Mouse (Mus musculus) midbrain, embryonic 12.5 days (tissue): ENCODE data around the gene Prkag2. TPM values are rescaled to one million over a fixed set of nuclear protein-coding genes. Genes with fewer than 3 reads are reported as not detected.
A peak's percentile ranks its signal among the peaks of the same experiment; 100 is the strongest.

Source experiments
- ATAC-seq: fragments of 200-750 bp; cut with Nextera tagmentation; 2 replicates; pipeline ENCODE4 v1.8.0; 2017; ENCODE audit warnings: low read depth, moderate TSS enrichment, moderate library complexity; ENCODE audit not compliant: low FRiP score
- H3K27ac ChIP-seq: fragments of 300-500 bp; sonication (generic); replicated peaks from 2 replicates; pipeline ENCODE4 v1.5.1; 2016; ENCODE audit warnings: mild to moderate bottlenecking
- H3K27me3 ChIP-seq: fragments of 300-500 bp; sonication (generic); 2 replicates; pipeline ENCODE4 v1.6.1; 2016; ENCODE audit warnings: mild to moderate bottlenecking
- H3K36me3 ChIP-seq: fragments of 300-500 bp; sonication (generic); 2 replicates; pipeline ENCODE4 v1.6.1; 2016
- H3K4me1 ChIP-seq: fragments of 300-500 bp; sonication (generic); 2 replicates; pipeline ENCODE4 v1.6.1; 2016
- H3K4me2 ChIP-seq: fragments of 300-500 bp; sonication (generic); replicated peaks from 2 replicates; pipeline ENCODE4 v1.6.1; 2016; ENCODE audit warnings: mild to moderate bottlenecking, moderate library complexity
- H3K4me3 ChIP-seq: fragments of 300-500 bp; sonication (generic); 2 replicates; pipeline ENCODE4 v1.5.1; 2016; ENCODE audit warnings: mild to moderate bottlenecking
- H3K9ac ChIP-seq: fragments of 300-500 bp; sonication (generic); replicated peaks from 2 replicates; pipeline ENCODE4 v1.6.1; 2016; ENCODE audit warnings: mild to moderate bottlenecking, moderate library complexity
- H3K9me3 ChIP-seq: fragments of 300-500 bp; sonication (generic); 2 replicates; pipeline ENCODE4 v1.6.1; 2016; ENCODE audit warnings: mild to moderate bottlenecking
- WGBS: fragments of 180-500 bp; shearing (Covaris S2); methylation state at CpG from one replicate; pipeline ENCODE4 v1.1.7; 2016; 5-methylcytosine and 5-hydroxymethylcytosine counted together
- polyA plus RNA-seq: library from polyadenylated mRNA; unstranded; fragments of >200 nt; fragmentation: Nextera tagmentation; extraction: Ambion mirVana; gene quantifications from 2 replicates; pipeline ENCODE4 v1.2.1, GENCODE M21; 2016

The Prkag2 gene
- polyA plus RNA-seq, 1 experiment from 2014 or later: 56.2 TPM

DNA sequence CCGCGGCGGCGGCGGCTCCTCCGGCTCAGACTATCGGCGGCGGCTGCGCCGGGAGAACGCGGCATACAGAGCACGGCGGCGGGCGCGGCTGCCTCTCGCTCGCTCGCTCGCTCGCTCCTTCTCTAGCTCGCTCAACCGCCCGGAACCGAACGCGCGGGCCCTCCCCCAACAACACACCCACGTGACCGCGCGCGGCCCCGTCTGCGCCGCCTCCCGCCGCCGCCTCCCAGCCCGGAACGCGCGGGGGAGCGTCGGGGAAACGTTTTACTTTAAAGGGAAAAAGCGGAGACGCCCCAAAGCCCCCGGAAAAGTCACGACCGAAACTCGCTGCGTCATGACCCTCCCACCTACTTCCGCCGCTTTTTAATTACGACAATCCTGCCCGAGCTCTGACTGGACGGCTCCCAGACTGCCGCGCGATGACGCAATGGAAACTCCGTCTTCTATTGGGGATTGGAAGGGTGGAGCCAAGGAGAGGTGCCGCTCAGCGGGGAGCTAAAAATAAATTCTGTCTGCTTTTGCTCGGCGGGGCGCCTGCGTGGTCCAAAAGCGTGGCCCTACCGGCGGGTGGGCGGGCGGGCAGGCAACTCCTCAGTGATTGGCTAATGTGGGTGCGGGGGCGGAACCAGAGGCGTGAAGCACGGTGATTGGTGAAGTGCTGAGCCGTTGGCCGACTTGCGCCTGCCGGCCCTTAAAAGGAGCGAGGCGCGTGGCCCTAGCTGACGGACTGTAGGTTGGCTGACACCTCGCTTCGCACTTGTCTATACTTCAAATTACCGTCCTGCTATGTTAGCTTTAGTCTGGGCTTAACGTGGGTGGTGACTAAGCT is 258.0 kb downstream of the Prkag2 start, which contains the start of gene Rheb:
Rheb (minus strand) TSS at position 351 of the 829 bp plus-strand sequence.
- peak within 1 kb of the TSS; percentile 98 for H3K27ac ChIP-seq
- peak within 1 kb of the TSS; percentile 96 for H3K9ac ChIP-seq
- H3K4me3 ChIP-seq: peak within 1 kb of the TSS; percentile 95
- ATAC-seq: peak; percentile 97
- H3K36me3 ChIP-seq: no peaks in the 10 kb centered on the region
- no peaks in the 10 kb centered on the region for H3K9me3 ChIP-seq
- 1% methylated on average over 91 of the region's 92 CpGs for WGBS
- H3K4me2 ChIP-seq: peak within 1 kb of the TSS; percentile 87
- H3K4me1 ChIP-seq: peaks cover 27% of the 10 kb centered on the region
- no peaks in the 10 kb centered on the region for H3K27me3 ChIP-seq

DNA sequence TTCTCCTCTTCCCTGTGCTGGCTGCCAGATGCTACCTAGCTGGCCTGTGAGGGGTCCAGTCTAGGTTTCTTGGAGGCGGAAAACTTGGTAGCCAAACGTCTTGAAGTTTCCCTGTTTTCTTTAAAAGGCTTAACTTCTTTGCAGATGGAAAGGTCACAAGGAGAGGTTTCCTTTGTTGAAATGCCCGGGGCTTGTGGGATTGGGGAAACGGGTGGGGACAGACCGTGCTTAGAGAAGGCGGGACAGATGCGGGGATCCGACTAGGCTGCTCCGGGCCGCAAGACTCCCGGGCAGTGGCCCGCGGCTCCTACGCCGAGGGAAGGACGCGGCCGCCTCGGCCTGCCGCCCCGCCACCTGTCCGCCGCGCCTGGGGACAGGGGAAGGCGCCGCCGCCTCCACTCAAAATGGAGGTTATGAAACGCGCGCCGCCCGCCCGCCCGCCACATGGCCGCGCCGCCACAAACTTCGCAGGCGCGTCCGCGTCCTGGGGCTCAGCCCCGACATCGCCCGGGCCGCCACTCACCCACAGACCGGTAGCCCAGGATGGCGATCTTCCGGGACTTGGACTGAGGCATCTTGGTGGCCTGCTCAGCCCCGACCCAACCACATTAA is 258.7 kb downstream of the Prkag2 start:
- Histone ChIP-seq H3K27ac (peak overlapping the region; percentile 98), H3K9me3 (no peaks in the 10 kb centered on the region), H3K4me1 (peaks cover 29% of the 10 kb centered on the region), H3K27me3 (no peaks in the 10 kb centered on the region), H3K4me3 (peak overlapping the region; percentile 95), H3K9ac (peak overlapping the region; percentile 96), H3K36me3 (no peaks in the 10 kb centered on the region), H3K4me2 (peak overlapping the region; percentile 87)
- WGBS: 0% methylated on average over 39 of the region's 50 CpGs
- ATAC-seq: peak; percentile 2; the same call in 1 of the 2 replicates

DNA sequence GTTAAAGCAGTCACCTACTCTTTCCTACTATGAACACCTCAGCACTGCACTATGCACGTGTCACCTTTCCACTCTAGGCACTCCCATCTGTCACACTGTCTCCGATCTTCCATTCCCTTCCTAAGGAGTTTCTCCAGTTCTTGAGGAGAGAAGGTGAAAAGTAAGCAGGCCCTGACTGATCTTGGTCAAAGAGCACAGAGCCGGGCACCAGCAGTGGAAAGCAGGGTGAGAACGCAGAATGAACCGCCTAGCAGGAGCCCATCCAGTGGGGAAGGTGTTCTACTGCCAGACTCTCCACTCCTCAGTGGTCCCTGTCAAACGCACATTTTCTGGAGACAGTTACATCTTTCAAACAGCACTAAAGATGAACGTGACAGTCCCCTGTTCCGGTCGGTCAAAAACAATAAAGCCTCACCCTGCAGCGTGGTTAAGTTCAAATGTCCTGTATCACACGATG is 259.4 kb downstream of the Prkag2 start:
- Histone ChIP-seq H3K9ac (peak overlapping the region; percentile 96), H3K4me3 (peak overlapping the region; percentile 95), H3K27me3 (no peaks in the 10 kb centered on the region), H3K9me3 (no peaks in the 10 kb centered on the region), H3K36me3 (no peaks in the 10 kb centered on the region), H3K4me1 (peaks cover 29% of the 10 kb centered on the region), H3K4me2 (peak overlapping the region; percentile 87), H3K27ac (peak overlapping the region; percentile 98; the same call in 1 of the 2 replicates)
- no peak for ATAC-seq
- 25% methylated on average over 11 of the region's 11 CpGs for WGBS

DNA sequence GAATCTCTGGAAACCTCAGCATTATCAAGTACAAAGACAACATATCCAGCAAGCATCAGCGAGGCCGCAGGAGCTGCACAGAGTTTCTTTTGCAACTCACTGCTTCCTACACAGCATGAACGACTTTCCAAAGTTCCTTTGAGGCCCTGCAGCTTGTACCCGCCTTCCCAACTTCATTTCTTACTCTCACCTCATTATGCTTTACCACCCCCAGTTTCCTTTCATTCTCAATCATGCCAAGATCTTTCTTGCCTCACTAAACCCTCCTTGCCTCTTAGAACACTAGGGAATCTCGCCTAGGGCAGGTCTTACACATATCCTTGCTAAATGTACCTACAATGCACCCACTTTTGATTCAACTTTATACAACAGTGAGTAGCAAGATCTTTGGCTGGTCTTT is 266.0 kb downstream of the Prkag2 start:
- 82% methylated on average over 5 of the region's 5 CpGs for WGBS
- Histone ChIP-seq H3K4me1 (peaks cover 14% of the 10 kb centered on the region; the same call in 1 of the 2 replicates), H3K4me3 (no peak overlapping the region), H3K9me3 (no peaks in the 10 kb centered on the region), H3K36me3 (no peaks in the 10 kb centered on the region), H3K27me3 (no peaks in the 10 kb centered on the region), H3K27ac (no peak overlapping the region), H3K9ac (no peak overlapping the region), H3K4me2 (no peak overlapping the region)
- no peak for ATAC-seq

DNA sequence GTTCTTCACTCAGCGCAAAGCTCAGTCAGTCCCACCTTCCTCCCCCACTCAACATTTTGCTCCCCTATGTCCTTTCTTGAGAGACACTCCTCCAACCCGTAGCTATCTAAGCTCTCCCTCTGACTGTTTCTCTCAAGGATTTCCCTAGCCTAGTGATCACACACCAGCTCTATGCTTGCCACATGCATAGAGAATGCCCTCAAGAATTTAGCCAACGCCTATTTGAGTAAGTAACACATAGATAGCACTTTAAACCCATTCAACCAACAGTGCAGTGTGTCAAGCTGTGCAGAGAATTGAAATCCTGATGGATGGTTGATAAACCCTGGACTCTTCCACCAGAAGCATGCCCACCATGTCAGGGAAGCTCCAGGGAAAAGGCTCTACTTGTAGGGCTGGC is 268.5 kb downstream of the Prkag2 start:
- H3K9me3 ChIP-seq: no peaks in the 10 kb centered on the region
- WGBS: 98% methylated on average over 3 of the region's 3 CpGs
- H3K4me1 ChIP-seq: peaks cover 8% of the 10 kb centered on the region; the same call in 1 of the 2 replicates
- H3K9ac ChIP-seq: no peak overlapping the region
- no peak overlapping the region for H3K4me2 ChIP-seq
- no peak overlapping the region for H3K27ac ChIP-seq
- H3K27me3 ChIP-seq: no peaks in the 10 kb centered on the region
- H3K4me3 ChIP-seq: no peak overlapping the region
- H3K36me3 ChIP-seq: no peaks in the 10 kb centered on the region
- ATAC-seq: no peak

DNA sequence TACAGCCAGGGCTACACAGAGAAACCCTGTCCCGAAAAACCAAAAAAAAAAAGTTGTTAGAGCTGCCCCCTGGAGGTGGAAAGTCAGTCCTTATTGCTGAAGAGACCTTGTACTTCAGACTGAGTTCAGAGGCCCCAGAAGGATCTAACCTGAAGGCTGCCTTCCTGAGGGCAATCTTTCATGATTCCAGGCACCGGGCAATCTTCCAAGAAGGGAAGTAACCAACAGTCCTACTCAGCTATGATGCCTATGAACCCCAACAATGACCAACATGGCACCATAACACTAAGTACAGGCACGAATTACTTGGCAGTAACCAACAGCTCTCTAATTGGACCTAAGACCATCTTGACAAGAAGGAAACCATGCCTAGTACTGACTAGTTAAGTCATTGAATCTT is 272.0 kb downstream of the Prkag2 start:
- Histone ChIP-seq H3K27me3 (no peaks in the 10 kb centered on the region), H3K4me1 (peaks cover 18% of the 10 kb centered on the region), H3K36me3 (no peaks in the 10 kb centered on the region), H3K4me3 (no peak overlapping the region), H3K9me3 (no peaks in the 10 kb centered on the region), H3K4me2 (no peak overlapping the region), H3K27ac (no peak overlapping the region), H3K9ac (no peak overlapping the region)
- 97% methylated on average over 3 of the region's 3 CpGs for WGBS
- no peak for ATAC-seq

DNA sequence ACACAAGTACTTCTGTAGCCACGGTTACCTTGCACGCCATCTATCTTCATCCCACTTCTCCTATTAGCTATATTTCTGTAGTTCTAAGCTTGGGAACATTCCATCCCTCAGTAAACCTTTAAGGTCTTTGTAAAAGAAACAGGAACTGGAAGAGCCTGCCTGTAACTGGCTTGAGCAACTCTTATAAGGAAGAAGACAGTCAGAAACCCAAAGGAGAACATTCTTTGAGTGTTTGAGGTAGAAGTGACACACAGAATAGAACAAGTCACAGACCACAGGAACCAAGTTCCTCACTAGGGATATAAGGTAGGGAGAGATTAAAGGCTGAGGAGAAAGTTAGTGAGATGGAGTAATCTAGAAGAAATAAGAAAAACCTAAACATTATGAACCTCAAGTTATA is 273.3 kb downstream of the Prkag2 start:
- Histone ChIP-seq H3K9ac (no peak overlapping the region), H3K9me3 (no peaks in the 10 kb centered on the region), H3K27ac (no peak overlapping the region), H3K4me2 (no peak overlapping the region), H3K36me3 (no peaks in the 10 kb centered on the region), H3K27me3 (no peaks in the 10 kb centered on the region), H3K4me3 (no peak overlapping the region), H3K4me1 (peaks cover 18% of the 10 kb centered on the region)
- WGBS: 92% methylated on average over 2 of the region's 2 CpGs
- no peak for ATAC-seq

DNA sequence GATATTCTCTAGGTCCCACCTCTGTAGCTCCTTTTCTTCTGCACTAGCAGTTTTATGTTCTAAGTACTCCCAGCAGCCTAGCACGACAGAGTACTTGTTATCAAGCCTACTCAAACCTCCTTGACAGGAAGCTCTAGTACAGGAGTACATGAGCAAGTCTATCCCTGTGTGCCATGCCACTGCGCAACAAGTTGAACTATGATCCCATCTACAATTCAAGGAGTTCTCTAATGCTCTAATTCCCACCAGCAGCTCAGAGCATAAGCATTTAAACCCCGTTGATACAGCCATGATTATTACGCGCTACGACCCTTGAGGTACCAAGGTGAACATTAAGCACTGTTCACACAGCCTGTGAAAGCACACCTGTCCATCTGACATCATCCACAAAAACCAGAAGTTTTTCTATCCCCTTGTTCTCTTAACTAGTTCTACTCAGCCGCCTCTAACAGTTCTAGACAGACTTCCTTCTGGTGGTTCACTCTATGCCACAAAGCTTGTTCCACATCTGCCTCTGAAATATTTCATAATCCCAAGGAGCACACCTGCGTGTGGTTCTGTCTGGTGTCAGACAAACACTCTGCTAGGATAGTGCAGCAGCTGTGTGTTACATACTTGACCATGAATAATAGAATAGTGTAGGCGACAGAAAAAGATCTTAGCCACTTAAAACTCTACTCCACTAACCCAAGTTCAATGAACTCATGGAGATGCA is 274.2 kb downstream of the Prkag2 start:
- Histone ChIP-seq H3K36me3 (no peaks in the 10 kb centered on the region), H3K27me3 (no peaks in the 10 kb centered on the region), H3K27ac (no peak overlapping the region), H3K9me3 (no peaks in the 10 kb centered on the region), H3K4me3 (no peak overlapping the region), H3K4me1 (peaks cover 21% of the 10 kb centered on the region), H3K4me2 (no peak overlapping the region), H3K9ac (no peak overlapping the region)
- no peak for ATAC-seq
- 92% methylated on average over 9 of the region's 9 CpGs for WGBS

DNA sequence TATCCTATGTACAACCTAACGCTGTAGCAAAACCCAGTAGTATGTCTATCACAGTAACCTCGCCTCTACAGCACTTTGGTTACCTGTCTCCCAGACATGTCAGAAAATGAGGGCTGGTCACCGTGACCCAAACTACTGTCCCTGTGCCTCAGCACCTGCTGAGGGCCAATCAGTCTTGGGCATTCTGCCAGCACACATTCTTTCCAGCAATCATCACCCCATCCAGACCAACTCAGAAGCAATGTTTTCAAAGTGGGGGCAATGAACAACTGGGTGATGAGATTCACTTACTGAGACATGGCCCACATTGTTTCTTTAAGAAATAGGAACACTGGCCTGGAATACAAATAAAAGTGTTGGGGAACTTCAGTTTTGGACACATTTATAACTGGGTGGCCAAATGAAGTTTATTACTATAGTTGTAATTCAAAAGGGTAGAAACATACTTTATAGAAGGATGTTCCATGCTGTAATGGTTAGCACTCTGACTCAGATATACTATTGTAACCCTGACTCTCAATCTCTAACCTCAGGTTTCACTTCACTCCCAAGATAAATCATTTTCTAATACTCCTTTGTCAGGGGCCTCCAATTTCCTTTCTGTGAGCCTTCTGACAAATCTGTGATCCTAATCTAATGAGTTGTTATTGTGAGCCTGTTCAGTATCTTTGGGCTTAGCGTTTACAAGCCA is 274.9 kb downstream of the Prkag2 start:
- WGBS: 90% methylated on average over 4 of the region's 4 CpGs

DNA sequence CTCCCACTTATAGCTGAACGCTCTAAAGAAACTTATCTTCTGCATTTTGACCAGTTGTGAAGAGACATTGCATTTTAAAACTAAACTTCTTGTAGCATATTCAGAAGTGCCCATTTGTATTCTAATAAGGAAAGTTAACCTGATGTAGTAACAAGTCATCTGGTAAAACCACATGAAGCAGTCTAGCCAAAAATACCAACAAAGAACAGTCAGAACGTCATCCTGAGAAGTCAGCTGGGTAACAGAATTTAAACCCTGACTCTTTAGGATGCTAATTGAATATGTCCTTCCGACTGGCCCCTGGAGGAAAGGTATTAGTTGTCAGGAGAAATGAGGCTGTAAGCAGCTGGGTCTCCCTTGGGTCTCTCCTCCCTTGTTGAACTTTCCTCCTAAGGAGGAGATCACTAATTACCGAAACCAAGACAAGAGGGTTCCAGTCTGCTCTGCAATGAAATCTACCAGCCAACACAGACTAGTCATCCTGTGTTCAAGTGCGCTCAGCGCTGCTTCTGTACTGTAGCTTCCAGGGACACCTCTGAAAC is 276.5 kb downstream of the Prkag2 start:
- Histone ChIP-seq H3K4me2 (no peak overlapping the region), H3K4me1 (peaks cover 21% of the 10 kb centered on the region), H3K4me3 (no peak overlapping the region), H3K9me3 (no peaks in the 10 kb centered on the region), H3K36me3 (no peaks in the 10 kb centered on the region), H3K27ac (no peak overlapping the region), H3K9ac (no peak overlapping the region), H3K27me3 (no peaks in the 10 kb centered on the region)
- WGBS: 80% methylated on average over 6 of the region's 6 CpGs
- ATAC-seq: no peak

More for the DNA sequence above, 274.9 kb downstream of the Prkag2 start:
- no peak overlapping the region for H3K4me2 ChIP-seq
- ATAC-seq: no peak
- peaks cover 21% of the 10 kb centered on the region for H3K4me1 ChIP-seq
- no peaks in the 10 kb centered on the region for H3K36me3 ChIP-seq
- no peak overlapping the region for H3K4me3 ChIP-seq
- H3K9ac ChIP-seq: no peak overlapping the region
- no peaks in the 10 kb centered on the region for H3K27me3 ChIP-seq
- H3K9me3 ChIP-seq: no peaks in the 10 kb centered on the region
- no peak overlapping the region for H3K27ac ChIP-seq

DNA sequence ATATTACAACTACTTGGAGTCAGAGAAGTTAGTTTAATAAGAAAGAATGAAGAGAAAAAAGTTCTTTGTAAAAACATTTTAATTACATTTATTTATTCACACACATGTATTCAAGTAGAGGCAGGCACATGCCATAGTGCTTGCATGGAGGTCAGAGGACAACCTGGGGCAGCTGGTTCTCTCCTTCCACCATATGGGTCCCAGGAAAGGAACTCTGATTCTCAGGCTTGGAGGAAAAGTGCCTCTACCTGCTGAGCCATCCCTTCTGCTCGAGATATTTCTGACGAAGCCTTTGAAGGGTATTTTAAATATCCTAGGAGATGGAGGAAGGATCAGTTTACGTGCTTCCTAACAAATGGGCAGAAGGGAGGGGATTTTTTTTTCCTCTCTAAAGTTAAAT is 277.7 kb downstream of the Prkag2 start:
- Histone ChIP-seq H3K36me3 (no peaks in the 10 kb centered on the region), H3K9ac (no peak overlapping the region), H3K4me1 (peaks cover 21% of the 10 kb centered on the region), H3K27ac (no peak overlapping the region), H3K4me3 (no peak overlapping the region), H3K4me2 (no peak overlapping the region), H3K9me3 (no peaks in the 10 kb centered on the region), H3K27me3 (no peaks in the 10 kb centered on the region)
- WGBS: 84% methylated on average over 3 of the region's 3 CpGs
- no peak for ATAC-seq
